Mouse (Mus musculus) C2C12 (cell line): ENCODE data around the gene Samd14. TPM values are rescaled to one million over a fixed set of nuclear protein-coding genes. Genes with fewer than 3 reads are reported as not detected.
A peak's percentile ranks its signal among the peaks of the same experiment; 100 is the strongest.
"Not testable (repeated sequence)": the region's sequence is repeated elsewhere in the genome, so short reads cannot be mapped to it uniquely, and the experiment has no call there.

Experiments
- H3K27me3 ChIP-seq: one replicate; pipeline ENCODE4 v1.6.1; 2011; ENCODE audit not compliant: control insufficient read depth, insufficient read depth, insufficient read length
- H3K36me3 ChIP-seq: one replicate; pipeline ENCODE4 v1.6.1; 2011; ENCODE audit not compliant: control insufficient read depth, insufficient read depth
- H3K4me3 ChIP-seq: one replicate; pipeline ENCODE4 v1.5.1; 2011; ENCODE audit warnings: mild to moderate bottlenecking, control low read depth; ENCODE audit not compliant: poor library complexity, insufficient read depth, severe bottlenecking
- H3K79me2 ChIP-seq: one replicate; pipeline ENCODE4 v1.6.1; 2011; ENCODE audit not compliant: control insufficient read depth, insufficient read depth
- H3K79me3 ChIP-seq: one replicate; pipeline ENCODE4 v1.6.1; 2011; ENCODE audit warnings: low read depth, control low read depth
- H3ac ChIP-seq: one replicate; pipeline ENCODE3; 2011; ENCODE audit warnings: low read depth; ENCODE audit not compliant: control insufficient read depth, insufficient read length
- CEBPB ChIP-seq: IDR thresholded peaks from one replicate; pipeline ENCODE4 v1.6.1; 2011; ENCODE audit warnings: low read depth, mild to moderate bottlenecking, control low read depth, moderate library complexity
- CTCF ChIP-seq: IDR thresholded peaks from one replicate; pipeline ENCODE4 v1.5.1; 2011; ENCODE audit not compliant: control insufficient read depth, insufficient read depth, insufficient read length
- FOSL1 ChIP-seq: IDR thresholded peaks from one replicate; pipeline ENCODE4 v1.8.0; 2011; ENCODE audit warnings: mild to moderate bottlenecking, low read length; ENCODE audit not compliant: poor library complexity, insufficient read depth, severe bottlenecking
- MAX ChIP-seq: IDR thresholded peaks from one replicate; pipeline ENCODE4 v1.6.1; 2011; ENCODE audit warnings: mild to moderate bottlenecking, control low read depth
- MYOD1 ChIP-seq: IDR thresholded peaks from one replicate; pipeline ENCODE4 v1.6.1; 2011; ENCODE audit warnings: low read depth; ENCODE audit not compliant: control insufficient read depth, insufficient read length
- MYOG ChIP-seq: IDR thresholded peaks from one replicate; pipeline ENCODE4 v1.6.1; 2011; ENCODE audit not compliant: control insufficient read depth, insufficient read length; ENCODE audit errors: extremely low read depth
- USF1 ChIP-seq: IDR thresholded peaks from one replicate; pipeline ENCODE4 v1.6.1; 2011; ENCODE audit warnings: low read depth, mild to moderate bottlenecking, control low read depth, moderate library complexity
- long read RNA-seq, 2 experiments: library from polyadenylated mRNA; unstranded; transcript quantifications; one replicate each; pipeline ENCODE4 v2.0.0; 2019 to 2020
- polyA plus RNA-seq: library from polyadenylated mRNA; unstranded; fragments of >200 nt; fragmentation: generic; extraction: Trizol; gene quantifications from one replicate; pipeline ENCODE4 v1.2.1, GENCODE M21; 2012; ENCODE audit warnings: missing spikeins

Gene Samd14
- polyA plus RNA-seq = 14.0 TPM
- long read RNA-seq, experiment 1, transcript Samd14-201 (10 exons, 3,318 nt) = major isoform, 10 of 28 reads
- long read RNA-seq, experiment 1, partial matches to known transcripts = 6 of 28 reads
- long read RNA-seq, experiment 1, other reads (novel, unspliced or antisense) = 12 of 28 reads
- long read RNA-seq, experiment 2, transcript Samd14-201 (10 exons, 3,318 nt) = major isoform, 98 of 153 reads
- long read RNA-seq, experiment 2, partial matches to known transcripts = 5 of 153 reads
- long read RNA-seq, experiment 2, other reads (novel, unspliced or antisense) = 50 of 153 reads

DNA sequence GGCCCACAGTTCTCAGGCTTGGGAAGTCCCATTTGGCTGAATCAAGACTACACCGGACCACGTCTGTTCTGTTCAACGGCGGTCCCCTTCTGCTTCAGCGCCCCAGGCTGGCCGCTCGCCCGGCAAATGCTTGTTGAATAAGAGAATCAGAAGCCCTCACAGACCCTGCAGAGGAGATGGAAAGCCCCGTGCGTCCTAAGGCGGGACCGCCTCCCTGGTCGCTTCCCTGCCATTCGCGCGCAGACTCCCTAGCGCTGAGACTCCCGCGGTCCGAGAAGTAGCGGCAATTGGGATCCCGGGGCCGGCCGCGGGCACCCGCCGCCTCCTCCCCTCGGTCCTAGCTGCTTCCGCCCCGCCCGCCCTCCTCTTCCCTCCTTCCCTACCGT, at the start of gene Samd14:
Gene Samd14 (plus strand): TSS at position 251 of the 386 bp plus-strand sequence.
- H3K36me3 ChIP-seq = peaks cover 24% of the 10 kb centered on the region
- peaks cover 21% of the 10 kb centered on the region for H3K79me2 ChIP-seq
- no peaks in the 10 kb centered on the region for H3K27me3 ChIP-seq
- H3K79me3 ChIP-seq = peaks cover 6% of the 10 kb centered on the region
- peak within 1 kb of the TSS; percentile 63 for H3ac ChIP-seq
- TF ChIP-seq MYOD1 (no peak), FOSL1 (no peak), CEBPB (no peak), MYOG (no peak), MAX (no peak), CTCF (no peak), USF1 (no peak)
- peak within 1 kb of the TSS; percentile 66 for H3K4me3 ChIP-seq

GRCm38 (mm10) chr11:94962534-94963101, 47.1 kb upstream of the Samd14 start:
- Histone ChIP-seq H3K79me3 (no peaks in the 10 kb centered on the region), H3ac (no peak overlapping the region), H3K36me3 (no peaks in the 10 kb centered on the region), H3K79me2 (no peaks in the 10 kb centered on the region), H3K4me3 (no peak overlapping the region), H3K27me3 (peaks cover 3% of the 10 kb centered on the region)
- TF ChIP-seq FOSL1 (no peak), USF1 (no peak), CEBPB (no peak), MYOD1 (no peak), MAX (no peak), CTCF (no peak), MYOG (no peak)

- Histone ChIP-seq H3K79me2 (no peaks in the 10 kb centered on the region), H3K79me3 (no peaks in the 10 kb centered on the region), H3ac (no peak within 1 kb of the TSS), H3K27me3 (peaks cover 9% of the 10 kb centered on the region), H3K36me3 (no peaks in the 10 kb centered on the region), H3K4me3 (no peak within 1 kb of the TSS)
- TF ChIP-seq MYOD1 = no peak
- TF ChIP-seq CTCF = no peak
- TF ChIP-seq CEBPB = no peak
- TF ChIP-seq MAX = no peak
- no peak for TF ChIP-seq USF1
- no peak for TF ChIP-seq MYOG
- no peak for TF ChIP-seq FOSL1
These were observed 42.3 kb upstream of the Samd14 start, which contains the start of gene Hils1 for GRCm38 (mm10) chr11:94967419-94967818. Gene Hils1, plus strand, starts transcription at chr11:94967593.

DNA sequence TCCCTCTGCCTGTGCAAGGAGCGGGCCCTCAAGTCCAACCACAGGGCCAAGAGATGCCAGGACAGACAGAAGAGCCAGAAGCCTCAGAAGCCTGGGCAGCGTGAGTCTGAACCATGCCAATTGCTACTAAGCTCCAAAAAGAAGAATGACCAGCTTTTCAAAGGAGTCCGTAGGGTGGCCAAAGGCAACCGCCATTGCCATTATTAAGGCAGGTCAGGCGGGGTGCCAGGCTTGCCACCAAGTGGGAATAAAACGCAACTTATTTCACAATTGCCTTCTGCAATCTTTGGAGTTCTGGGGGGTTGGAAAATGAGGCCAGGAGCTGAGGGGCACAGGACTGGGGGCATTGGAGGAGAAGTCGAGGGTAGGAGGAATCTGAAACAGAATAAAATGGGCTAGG, 41.5 kb upstream of the Samd14 start:
- Histone ChIP-seq H3K27me3 (peaks cover 9% of the 10 kb centered on the region), H3K36me3 (no peaks in the 10 kb centered on the region), H3K79me2 (no peaks in the 10 kb centered on the region), H3K79me3 (no peaks in the 10 kb centered on the region), H3K4me3 (no peak overlapping the region), H3ac (no peak overlapping the region)
- TF ChIP-seq CTCF (no peak), MYOD1 (no peak), FOSL1 (no peak), MYOG (no peak), CEBPB (no peak), MAX (no peak), USF1 (no peak)

GRCm38 (mm10) chr11:94969709-94970108, 40.0 kb upstream of the Samd14 start:
- H3K36me3 ChIP-seq, H3K79me3 ChIP-seq, H3K4me3 ChIP-seq, H3K79me2 ChIP-seq, H3K27me3 ChIP-seq, H3ac ChIP-seq: not testable (repeated sequence)

- peak; percentile 37 for TF ChIP-seq CTCF
- no peak for TF ChIP-seq MYOG
- no peak overlapping the region for H3ac ChIP-seq
- H3K27me3 ChIP-seq = peaks cover 9% of the 10 kb centered on the region
- H3K4me3 ChIP-seq = no peak overlapping the region
- no peaks in the 10 kb centered on the region for H3K79me2 ChIP-seq
- H3K36me3 ChIP-seq = no peaks in the 10 kb centered on the region
- no peaks in the 10 kb centered on the region for H3K79me3 ChIP-seq
These were observed 39.3 kb upstream of the Samd14 start for GRCm38 (mm10) chr11:94970210-94970943.
